Mouse (Mus musculus) layer of hippocampus, adult 8-10 months (tissue): ENCODE data around the gene Ttc28. TPM values are rescaled to one million over a fixed set of nuclear protein-coding genes. Genes with fewer than 3 reads are reported as not detected.

Experiments used
- DNase-seq, 2 experiments: peaks; one replicate each; pipeline ENCODE4 v3.0.0; 2022; ENCODE audit warnings: low spot score in 2 of 2
- total RNA-seq, 4 experiments: library from RNA; stranded (reverse); gene quantifications; 2 replicates each; pipeline ENCODE4 v1.2.4; 2022

Ttc28 gene
- total RNA-seq, 4 experiments from 2014 or later: 9.5 to 15.1 (median 12.2) TPM

DNA sequence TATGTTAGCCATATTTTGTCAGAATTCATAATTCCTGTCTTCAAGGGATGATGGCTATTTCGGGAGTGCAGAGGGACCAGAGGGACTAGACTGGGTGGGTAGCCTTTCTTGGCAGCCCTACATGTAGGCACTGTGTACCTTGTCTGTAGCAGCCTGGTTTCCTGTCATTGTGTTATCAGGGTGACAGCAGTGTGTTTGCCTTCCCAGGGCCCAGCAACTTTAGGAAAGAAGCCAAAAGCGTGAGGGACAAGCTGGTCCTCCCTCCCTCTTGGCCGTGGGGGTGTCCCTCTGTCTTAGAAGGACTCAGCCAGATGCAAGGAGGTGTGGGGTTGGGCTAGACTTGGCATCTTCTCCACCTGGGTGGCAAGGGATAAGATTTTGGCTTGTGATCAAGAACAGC is 387.5 kb downstream of the Ttc28 start:
- DNase-seq: no peak

DNA sequence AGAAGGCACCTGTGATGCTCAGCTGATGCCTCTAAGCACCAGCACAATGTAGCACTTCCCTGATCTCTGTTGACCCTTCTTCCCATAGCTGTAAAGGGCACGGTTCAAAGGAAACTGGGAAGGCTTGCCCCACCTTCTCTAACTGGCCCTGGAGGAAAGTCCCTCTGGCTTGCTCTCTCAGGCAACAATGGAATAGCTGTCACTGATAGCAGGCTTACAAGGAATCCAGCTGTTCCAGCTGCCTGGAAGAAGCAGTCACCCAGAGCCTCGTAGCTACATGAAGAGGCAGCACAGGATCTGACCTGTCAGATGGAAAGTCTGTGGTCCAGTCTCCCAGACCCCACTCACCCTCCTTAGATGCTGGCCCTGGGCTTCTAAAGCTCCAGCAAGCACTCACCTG is 389.2 kb downstream of the Ttc28 start:
- DNase-seq: no peak

DNA sequence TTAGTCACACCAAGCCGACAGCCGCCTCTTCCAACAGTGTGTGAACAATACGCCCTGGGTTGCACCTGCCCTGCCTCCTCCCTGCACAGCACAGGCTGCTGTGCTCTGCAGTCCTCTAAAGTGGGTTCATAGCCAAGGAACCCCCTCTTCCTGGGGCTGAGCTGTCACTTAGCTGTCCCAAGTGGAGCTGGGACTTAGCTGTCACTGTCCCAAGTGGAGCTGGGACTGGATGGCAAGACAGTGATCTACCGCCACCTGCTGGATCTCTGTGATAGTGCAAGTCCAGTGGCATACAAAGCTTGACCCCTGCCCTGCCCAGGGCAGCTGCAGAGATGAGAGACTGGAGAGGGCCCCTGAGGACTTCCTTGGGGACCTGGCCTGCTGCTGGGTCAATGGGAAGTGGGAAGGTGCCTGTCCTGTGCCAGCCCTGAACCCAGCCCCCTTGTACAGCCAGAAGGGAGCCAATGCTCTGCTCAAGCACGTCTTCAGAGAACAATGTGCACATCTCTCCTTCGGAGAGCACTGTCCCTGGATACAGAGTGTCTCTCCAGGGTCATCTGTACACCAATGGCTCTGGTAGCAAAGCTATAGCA is 390.1 kb downstream of the Ttc28 start:
- DNase-seq: peak in 1 of 2 experiments; percentile 61

DNA sequence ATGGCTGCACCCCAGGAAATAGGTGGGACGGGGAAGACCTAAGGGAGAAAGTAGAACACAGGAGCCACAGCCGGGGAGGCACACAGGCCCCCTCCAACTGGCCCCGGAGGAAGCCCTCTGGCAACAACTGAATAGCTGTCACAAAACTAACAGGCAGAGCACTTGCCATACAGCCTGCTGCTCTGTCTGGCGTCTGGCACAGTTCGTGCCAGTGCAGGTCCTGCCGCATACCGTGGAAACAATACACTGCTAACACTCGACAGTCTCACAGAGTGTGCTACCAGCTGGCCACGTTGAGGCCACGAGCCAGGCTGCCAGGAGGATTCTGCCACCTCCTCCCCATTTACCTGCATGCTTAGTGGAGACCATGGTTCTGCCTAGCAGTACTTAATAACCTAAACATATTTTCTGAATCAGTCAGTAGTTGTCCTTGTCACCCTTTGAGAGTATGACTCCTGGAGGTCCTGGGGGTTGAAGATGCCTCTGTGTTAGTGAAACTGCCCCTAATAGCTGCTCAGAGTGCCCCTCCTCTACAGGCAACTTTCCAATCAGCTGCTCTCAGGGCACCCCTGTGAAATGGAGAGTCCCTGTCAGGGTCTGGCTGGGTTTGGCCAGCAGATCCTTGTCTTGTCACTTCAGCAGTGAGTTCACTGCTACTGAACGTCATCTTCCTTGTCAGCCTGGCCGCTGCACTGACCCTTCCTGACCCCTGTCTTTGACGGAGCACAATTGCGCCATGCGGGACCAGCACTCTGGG is 390.8 kb downstream of the Ttc28 start:
- DNase-seq: no peak

DNA sequence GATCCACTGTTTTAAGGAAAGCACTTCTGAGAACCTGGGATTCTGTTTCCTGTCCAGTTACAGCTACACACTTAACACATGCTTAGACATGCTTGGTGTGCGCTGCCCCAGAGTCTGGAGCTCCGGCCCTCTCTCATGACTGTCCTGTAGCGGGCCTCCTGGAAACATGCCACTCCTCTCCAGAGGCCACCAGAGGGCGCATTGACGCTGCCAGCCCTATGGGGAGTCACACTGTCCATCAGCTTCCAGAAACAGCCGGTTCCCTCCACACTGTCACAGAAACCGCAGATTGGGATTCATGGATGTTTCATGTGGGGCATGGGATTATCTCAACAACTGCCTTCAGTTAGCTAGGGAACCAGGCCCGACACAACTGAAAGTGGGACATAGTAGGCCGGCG is 394.0 kb downstream of the Ttc28 start:
- peak; percentile 71 to 84 for DNase-seq

DNA sequence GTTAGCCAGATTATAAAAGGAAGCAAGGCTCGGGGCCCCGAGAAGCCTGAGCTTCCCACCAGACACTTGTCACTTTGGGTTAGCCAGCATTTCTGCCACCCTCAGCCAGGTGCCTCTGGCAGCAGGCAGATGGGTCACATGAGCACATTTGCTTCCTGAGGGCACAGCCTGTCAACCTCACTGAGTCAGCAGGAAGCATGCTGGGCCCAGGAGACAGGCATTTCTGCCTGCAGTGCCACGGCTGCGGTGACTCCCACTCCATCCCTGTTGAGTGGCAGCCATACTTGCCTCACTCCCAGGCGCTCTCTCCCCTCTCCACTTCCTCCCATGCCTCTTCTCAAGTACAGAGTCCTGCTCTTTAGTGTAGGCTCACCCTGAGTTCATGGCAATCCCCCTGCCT is 395.3 kb downstream of the Ttc28 start:
- no peak for DNase-seq

DNA sequence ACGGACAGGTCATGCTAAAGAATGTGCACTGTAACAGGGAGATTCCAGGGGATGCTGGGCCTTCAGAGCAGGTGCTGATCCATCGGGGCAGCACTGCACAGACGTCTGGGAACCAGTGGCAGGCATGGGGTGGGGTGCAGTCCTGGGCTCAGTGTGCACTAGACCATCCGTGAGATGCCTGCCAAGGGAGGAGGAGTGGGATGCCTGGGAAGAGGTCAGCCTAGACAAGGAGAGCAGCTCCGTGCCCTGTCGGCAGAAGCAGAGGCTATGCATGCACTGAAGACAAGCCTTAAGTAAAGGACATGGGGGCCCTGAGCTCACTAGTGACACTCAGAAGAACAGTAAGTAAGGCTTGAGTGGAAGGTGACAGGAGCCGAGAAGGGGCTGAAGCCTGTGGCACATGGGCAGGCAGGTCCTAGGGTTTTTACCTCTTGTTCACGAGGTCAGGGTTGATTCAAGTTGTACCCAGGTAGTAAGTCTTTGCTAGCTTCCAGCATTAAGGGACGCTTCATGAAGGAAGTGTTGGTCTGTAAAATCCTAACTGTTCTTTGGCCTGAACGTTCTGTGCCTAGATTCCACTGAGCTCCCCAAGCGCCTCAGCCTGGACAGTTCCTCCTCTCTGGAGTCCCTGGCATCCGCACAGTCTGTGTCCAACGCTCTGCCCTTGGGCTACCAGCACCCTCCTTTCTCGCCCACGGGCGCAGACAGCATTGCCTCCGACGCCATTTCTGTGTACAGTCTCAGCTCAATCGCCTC is 405.0 kb downstream of the Ttc28 start:
- no peak for DNase-seq

DNA sequence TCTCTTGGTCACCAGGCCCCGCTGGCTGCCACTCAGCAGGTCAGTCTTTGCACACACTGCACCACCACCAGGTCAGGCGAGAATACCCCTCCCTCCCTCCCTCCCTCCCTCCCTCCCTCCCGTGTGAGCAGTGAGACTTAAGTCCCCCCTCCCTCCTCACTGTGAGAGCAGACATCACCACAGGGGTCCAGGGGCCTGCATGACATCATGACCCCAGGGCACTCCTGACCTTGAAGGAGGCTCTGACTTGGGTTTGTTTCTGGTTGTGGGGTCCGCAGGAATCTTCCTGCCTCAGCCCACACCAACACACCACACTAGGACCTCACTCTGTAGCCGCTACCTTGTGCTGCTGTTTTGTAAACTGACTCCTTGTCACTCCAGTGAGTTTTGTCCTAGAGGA is 408.0 kb downstream of the Ttc28 start:
- DNase-seq: no peak

DNA sequence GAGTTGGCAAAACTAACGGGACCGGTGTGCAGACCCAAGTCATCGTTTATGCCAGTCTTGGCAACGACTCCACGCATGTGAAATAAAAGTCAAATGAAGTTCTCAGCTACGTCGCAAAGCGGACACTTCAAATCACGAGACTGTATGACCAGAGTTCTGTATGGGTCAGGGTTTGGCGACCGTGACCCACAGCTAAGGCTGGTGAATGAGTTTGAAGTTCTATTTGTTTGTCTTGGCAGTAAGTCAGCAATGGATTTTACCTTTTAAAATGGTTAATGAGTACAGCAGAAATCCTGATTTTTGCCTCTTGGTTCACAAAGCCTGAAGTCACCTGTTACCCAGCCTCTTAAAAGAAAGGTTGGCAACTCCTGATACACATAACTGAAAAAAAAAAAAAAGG is 408.9 kb downstream of the Ttc28 start:
- DNase-seq: no peak

DNA sequence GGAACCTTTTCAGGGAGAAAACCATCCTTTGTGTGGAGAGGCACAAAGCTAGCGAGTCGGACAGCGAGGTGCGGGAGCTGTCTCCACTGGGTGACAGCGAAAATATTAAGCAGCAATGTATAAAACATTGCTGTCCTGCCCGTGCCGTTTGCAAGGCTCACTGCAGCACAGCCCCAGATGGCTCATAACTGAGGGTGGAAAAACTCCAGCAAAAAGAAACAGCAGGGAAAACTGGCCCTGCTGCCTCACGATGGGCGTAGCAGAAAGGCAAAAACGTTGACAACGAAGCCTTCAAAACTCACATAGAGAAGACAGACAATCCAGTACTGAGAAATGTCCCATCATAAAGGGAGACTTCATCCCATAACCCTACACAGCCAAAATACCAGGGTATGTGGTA is 410.5 kb downstream of the Ttc28 start:
- DNase-seq: peak in 1 of 2 experiments; percentile 50

DNA sequence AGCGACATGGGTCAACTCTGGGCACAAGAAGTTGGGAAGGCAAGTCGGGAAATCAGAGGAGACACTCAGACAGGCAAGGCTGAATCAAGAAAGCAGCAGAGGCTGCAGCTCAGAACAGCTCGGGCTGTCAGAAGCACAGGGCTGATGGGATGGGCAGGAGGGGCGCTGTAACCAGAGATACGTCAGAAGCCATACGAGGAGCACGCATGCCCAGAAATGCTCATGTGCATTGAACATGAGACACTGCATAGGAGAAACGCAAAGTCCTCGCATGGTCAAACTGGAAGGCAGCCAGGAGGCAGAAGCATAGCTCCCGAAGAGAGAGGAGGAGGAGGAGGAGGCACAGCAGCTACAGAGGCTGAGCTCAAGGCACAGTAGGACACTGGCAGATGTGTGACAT is 412.0 kb downstream of the Ttc28 start:
- DNase-seq: peak; percentile 59 to 66

DNA sequence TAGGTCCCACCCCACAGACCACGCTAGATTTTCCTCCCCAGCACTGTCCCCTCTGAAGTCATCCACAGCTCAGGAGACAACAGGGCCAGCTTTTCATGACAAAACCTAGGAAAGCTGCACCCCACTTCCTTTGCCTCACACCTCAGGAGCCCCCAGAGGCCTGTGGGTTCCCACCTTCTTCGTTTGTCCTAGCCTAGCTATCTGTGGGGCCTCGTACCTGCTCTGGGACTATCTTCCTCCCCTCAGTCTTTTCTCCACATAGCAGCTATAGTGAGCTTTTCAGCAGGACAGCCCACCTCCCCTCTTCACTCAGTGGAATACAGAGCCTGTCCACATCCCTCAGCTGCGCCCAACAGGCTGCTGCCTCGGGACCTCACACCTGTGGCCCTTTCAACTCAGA is 418.2 kb downstream of the Ttc28 start:
- no peak for DNase-seq

DNA sequence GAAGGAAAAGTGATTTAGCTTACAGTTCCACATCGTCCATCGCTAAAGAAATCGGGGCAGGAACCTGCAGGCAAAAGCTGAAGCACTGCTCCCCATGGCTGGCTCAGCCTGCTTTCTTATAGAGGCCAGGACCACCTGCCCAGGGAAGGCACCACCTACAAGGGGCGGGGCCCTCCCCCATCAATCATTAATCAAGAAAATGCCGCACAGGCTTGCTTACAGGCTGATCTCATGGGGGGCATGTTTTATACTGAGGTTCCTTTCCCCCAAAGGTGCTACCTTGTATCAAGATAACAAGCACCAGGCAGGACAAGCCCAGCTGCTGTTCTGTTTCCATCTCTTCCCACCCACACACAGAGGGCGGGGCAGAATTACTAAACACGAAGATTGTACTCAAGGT is 419.1 kb downstream of the Ttc28 start:
- DNase-seq: no peak

DNA sequence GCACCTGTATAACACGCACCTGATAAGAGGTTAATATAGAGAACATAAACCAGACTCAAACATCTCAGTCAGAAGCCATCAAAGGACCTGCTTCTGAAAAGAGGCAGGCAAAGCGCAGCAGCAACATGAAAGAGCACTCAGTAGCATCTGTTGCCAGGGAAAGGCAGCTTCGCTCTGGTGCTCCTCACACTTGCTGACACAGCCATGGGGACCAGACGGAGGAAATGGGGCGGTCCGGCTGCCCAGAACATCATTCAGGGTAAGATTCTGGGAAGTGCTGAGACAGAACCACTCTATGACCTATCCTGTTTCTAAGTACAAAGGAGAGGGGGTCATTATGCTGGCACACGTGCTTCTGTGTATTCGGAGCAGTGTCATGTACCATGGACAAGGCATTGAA is 421.2 kb downstream of the Ttc28 start:
- DNase-seq: no peak

DNA sequence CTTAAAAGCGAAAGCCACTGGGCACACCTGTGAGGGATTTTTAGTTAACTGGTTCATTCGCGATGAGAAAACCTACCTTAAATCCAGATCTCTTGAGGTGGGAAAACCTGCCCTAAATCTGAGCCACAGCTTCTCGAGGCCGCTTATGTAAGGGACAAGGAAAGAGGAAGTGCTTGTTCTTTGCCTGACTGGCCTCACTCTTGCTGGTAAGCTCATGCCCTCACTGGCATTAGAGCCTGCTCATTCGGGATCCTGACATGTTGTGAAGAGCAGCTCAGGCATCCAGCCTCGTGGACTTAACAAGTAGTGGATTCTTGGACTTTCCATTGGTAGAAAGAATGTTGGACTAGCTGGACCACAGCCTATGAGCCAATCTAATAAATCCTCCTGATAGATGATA is 422.1 kb downstream of the Ttc28 start:
- no peak for DNase-seq

DNA sequence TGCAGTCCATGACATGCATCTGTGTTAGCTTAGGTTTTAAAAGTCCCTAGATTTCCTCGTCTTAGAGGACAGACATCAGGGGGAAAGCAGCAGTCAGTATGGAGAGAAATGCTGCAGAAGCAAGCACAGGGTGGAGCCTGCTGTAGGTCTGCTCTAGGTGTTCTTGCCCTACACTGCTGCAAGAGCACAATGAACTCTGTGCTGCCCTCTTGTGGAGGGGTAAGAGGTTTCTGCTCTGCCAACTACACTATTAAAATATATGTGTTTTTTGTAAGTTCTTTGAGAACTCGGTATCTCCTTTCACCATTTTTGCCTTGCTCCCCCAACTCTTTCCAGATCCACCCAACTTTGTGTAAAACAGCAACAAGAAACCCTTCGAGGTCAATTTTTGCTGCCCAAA is 425.1 kb downstream of the Ttc28 start:
- no peak for DNase-seq

DNA sequence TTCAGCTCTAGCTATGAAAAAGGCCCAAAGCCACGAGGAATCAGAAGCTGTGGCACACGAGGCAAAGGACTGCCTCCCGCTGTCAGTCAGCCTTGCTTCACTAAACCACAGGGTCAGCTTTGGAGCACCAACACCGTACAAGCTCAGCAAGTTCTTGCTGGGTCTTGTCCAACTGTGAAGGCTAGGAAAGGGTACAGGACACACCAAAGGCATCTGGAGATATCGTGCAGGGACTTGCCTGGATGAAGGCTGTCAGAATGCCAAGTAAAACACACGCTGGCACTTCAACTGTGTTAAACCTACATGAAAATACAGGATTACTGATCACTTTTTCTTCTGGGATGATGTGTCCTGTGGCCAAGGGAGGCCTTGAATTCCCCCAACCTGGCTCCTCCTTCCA is 430.6 kb downstream of the Ttc28 start:
- no peak for DNase-seq

DNA sequence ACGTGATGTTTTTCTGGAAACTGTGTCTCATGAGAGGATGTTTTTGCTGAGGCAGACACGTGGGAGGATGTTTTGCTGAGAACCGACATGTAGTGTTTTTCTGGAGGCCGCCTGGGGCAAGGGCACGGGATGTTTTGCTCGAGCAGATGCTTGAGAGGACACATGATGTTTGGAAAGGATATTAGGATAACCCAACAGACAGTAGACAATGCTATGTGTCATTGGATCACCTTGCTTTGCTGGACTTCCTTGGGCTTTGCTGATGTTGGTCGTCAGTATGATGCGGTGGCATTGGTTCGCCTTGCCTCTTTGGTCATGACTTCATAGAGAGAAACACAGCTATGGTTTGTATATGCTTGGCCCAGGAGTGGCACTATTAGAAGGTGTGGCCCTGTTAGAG is 434.2 kb downstream of the Ttc28 start:
- DNase-seq: no peak

DNA sequence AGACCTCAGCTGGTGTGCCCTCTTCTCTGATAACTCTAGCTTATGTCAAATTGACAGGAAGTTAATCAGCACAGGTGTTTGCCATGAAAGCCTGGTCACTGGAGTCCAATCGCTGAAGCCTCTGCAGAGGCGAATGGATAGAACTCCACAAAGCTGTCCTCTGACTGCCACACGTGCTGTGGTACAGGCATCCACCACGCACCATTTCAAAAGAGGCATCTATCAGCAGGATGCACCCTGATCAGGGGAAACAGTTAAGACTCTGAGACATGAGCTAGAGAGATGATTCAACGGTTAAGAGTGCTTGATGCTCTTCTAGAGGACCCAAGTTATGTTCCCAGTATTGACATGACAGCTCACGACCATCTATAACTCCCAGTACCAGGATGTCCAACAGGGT is 435.5 kb downstream of the Ttc28 start:
- no peak for DNase-seq

DNA sequence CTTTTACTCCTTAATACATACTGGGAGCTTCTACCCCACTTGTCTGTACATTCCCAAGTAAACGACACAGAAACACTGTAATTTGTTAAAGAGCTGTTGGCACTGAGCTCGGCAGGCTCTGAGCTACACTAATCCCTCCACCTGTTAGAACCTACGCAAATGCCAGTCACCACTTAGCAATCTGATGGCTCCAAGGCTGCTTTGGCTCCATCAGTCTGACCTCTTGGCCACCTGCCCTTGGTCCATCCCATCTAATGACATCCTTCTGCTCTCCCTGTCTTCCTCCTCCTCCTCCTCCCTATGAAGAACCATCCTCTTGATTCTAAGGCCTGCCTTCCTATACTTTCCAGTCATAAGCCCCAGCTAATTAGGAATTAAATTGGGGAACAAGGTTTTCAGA is 437.9 kb downstream of the Ttc28 start:
- no peak for DNase-seq

DNA sequence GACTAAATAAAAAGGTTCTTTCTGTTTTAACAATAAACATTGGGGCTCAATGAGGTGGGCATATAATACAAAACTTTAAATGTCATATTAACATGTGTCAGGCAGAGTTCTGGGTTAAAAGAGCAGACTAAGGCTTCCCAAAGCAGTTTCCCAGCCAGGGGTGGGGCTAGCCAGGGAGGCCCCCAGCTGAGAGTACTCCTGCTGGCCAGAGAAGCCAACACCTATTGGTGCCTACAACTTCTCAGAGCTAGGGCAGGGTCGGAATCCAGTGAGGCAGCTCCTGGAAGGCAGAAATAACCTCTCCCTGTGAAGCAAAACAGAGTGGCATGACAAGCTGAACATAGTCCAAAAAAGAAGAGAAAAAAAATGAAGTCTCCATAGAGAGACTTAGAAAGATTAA is 439.3 kb downstream of the Ttc28 start:
- DNase-seq: no peak

DNA sequence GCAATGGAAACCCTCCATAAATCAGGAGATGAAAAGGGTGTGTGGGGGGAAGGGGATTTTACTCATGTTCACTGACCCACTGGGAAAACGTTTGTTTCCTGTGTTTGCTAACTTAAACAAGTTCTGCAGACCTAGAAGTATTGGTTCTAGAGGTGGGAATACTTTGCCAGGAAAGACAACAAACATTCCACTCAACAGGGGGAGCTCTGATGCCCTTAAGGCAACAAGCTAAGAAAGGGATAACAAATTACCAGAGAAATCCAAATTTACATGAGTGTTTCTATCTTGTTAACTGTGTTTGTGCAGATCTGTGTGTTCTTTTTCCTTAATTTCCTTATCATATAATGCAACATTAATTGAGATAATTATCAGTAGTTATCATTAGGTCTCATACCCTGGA is 446.2 kb downstream of the Ttc28 start:
- DNase-seq: no peak

DNA sequence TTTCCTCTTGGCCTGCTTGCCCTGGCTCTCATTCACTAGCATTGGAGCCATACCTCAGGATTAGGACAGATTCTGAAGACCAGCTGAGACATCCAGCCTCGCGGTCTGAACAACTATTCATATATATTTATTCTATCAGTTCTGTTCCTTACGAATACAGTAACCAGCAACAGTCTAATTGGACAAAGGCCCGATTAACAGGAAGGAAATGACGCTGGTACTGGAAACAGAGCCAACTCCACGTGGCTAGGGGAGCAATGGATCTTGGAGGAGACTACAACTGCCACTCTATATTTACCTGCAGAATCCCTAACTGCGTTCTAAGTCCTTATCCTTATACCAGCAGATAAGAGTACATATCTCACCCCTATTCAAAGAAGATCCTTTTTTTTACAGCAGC is 447.8 kb downstream of the Ttc28 start:
- no peak for DNase-seq
